Mouse (Mus musculus) ES-E14 (cell line): Measurements from ENCODE around the gene Eif4e3. TPM values are rescaled to one million over a fixed set of nuclear protein-coding genes. Genes with fewer than 3 reads are reported as not detected.

ENCODE experiments used
- DNase-seq: peaks from one replicate; pipeline ENCODE4 v3.0.0-alpha.2; 2013; ENCODE audit warnings: low read depth, low spot score
- H3K27ac ChIP-seq: 2 replicates; pipeline ENCODE4 v1.5.1; 2012; ENCODE audit warnings: low read depth, mild to moderate bottlenecking, low read length, moderate library complexity, mixed read lengths; ENCODE audit not compliant: poor library complexity, insufficient read depth, severe bottlenecking
- H3K36me3 ChIP-seq: 2 replicates; pipeline ENCODE4 v1.6.1; 2012; ENCODE audit warnings: mild to moderate bottlenecking, low read length, moderate library complexity, mixed read lengths; ENCODE audit not compliant: control insufficient read depth, poor library complexity, insufficient read depth, severe bottlenecking
- H3K4me1 ChIP-seq, 2 experiments: fragments of 150-350 bp in 1 of 2; sonication (generic) in 1 of 2; 2 replicates each; pipeline ENCODE4 v1.6.1; 2012; ENCODE audit warnings: low read length in 2 of 2, mild to moderate bottlenecking in 1 of 2, mixed read lengths in 1 of 2; ENCODE audit not compliant: control insufficient read depth in 2 of 2, insufficient read depth in 2 of 2, poor library complexity in 1 of 2
- H3K4me3 ChIP-seq, 2 experiments: fragments of 150-350 bp in 1 of 2; sonication (generic) in 1 of 2; 2 replicates each; pipeline ENCODE4 v1.5.1; 2012; ENCODE audit warnings: low read length in 2 of 2, low read depth in 1 of 2, mild to moderate bottlenecking in 1 of 2, mixed read lengths in 1 of 2; ENCODE audit not compliant: insufficient read depth in 1 of 2, poor library complexity in 1 of 2, severe bottlenecking in 1 of 2
- H3K9ac ChIP-seq: 2 replicates; pipeline ENCODE4 v1.6.1; 2012; ENCODE audit warnings: low read depth, mild to moderate bottlenecking, low read length, mixed read lengths; ENCODE audit not compliant: poor library complexity, insufficient read depth, severe bottlenecking
- H3K9me3 ChIP-seq: fragments of 150-350 bp; sonication (generic); 2 replicates; pipeline ENCODE4 v1.6.1; 2012; ENCODE audit warnings: low read depth, mild to moderate bottlenecking, low read length; ENCODE audit not compliant: control insufficient read depth, insufficient read depth
- CHD2 ChIP-seq: IDR thresholded peaks from 2 replicates; pipeline ENCODE4 v1.6.1; 2014; ENCODE audit warnings: mild to moderate bottlenecking, low read depth, low read length, inconsistent platforms
- HCFC1 ChIP-seq: IDR thresholded peaks from 2 replicates; pipeline ENCODE4 v1.6.1; 2012; ENCODE audit warnings: low read length, inconsistent platforms, borderline replicate concordance; ENCODE audit not compliant: insufficient read depth
- MAFK ChIP-seq: IDR thresholded peaks from 2 replicates; pipeline ENCODE4 v1.6.1; 2014; ENCODE audit warnings: mild to moderate bottlenecking, low read depth, low read length, inconsistent platforms; ENCODE audit not compliant: insufficient read depth
- ZC3H11A ChIP-seq: IDR thresholded peaks from 2 replicates; pipeline ENCODE4 v1.6.1; 2012; ENCODE audit warnings: low read depth, mild to moderate bottlenecking, inconsistent platforms, low read length, borderline replicate concordance
- ZNF384 ChIP-seq: IDR thresholded peaks from 2 replicates; pipeline ENCODE4 v1.6.1; 2012; ENCODE audit warnings: low read depth, low read length, inconsistent platforms
- in situ Hi-C, 2 experiments: fragments of 600-800 bp; cut with MboI; formaldehyde crosslinking; loops; one replicate each; pipeline ENCODE4 v1.15.1; 2025; ENCODE audit warnings: low sequenced_read_pairs in 2 of 2, inconsistent platforms in 1 of 2; ENCODE audit not compliant: unreplicated experiment in 2 of 2
- total RNA-seq: library from RNA; depleted of rRNA; stranded (reverse); fragments of 300-350 nt; gene quantifications from 2 replicates; pipeline ENCODE4 v1.2.3, GENCODE M21; 2012

Eif4e3 gene
- total RNA-seq, 1 experiment = 1.4 TPM

- H3K9me3 ChIP-seq = no peaks in the 10 kb centered on the region
- DNase-seq = no peak
- no peak overlapping the region; the same call in 1 of the 2 replicates for H3K27ac ChIP-seq
- in situ Hi-C loops = no loop called here
- no peak overlapping the region for H3K9ac ChIP-seq
- H3K4me1 ChIP-seq = peaks cover 2 to 11% of the 10 kb centered on the region in 2 experiments; a peak in 2 of 4 replicates
- no peak overlapping the region for H3K4me3 ChIP-seq
- H3K36me3 ChIP-seq = no peaks in the 10 kb centered on the region
- no peak for TF ChIP-seq HCFC1
Observed at GRCm38 (mm10) chr6:99614566-99615271, 51.9 kb downstream of the Eif4e3 start.

- H3K4me1 ChIP-seq = peaks cover 2 to 9% of the 10 kb centered on the region in 2 experiments; a peak in 2 of 4 replicates
- in situ Hi-C loops = no loop called here
- TF ChIP-seq CHD2 = no peak
- TF ChIP-seq ZC3H11A = no peak
- TF ChIP-seq HCFC1 = no peak
- no peak for TF ChIP-seq MAFK
- no peak for TF ChIP-seq ZNF384
- H3K36me3 ChIP-seq = no peaks in the 10 kb centered on the region
- DNase-seq = peak; percentile 22
- H3K4me3 ChIP-seq = no peak overlapping the region
- no peak overlapping the region for H3K9ac ChIP-seq
- H3K9me3 ChIP-seq = no peaks in the 10 kb centered on the region
- no peak overlapping the region for H3K27ac ChIP-seq
Observed at GRCm38 (mm10) chr6:99611866-99612265, 54.7 kb downstream of the Eif4e3 start.

GRCm38 (mm10) chr6:99610454-99611427 is 55.8 kb downstream of the Eif4e3 start:
- no peaks in the 10 kb centered on the region for H3K9me3 ChIP-seq
- H3K4me3 ChIP-seq = no peak overlapping the region
- H3K4me1 ChIP-seq = peaks cover 2 to 4% of the 10 kb centered on the region in 2 experiments; a peak in 2 of 4 replicates
- in situ Hi-C loops = no loop called here
- H3K27ac ChIP-seq = no peak overlapping the region
- no peak overlapping the region for H3K9ac ChIP-seq
- no peak for TF ChIP-seq CHD2
- 0 out of 2 replicates have a peak, but pooled peaks have one; percentile 16 for TF ChIP-seq ZNF384
- H3K36me3 ChIP-seq = no peaks in the 10 kb centered on the region
- DNase-seq = no peak

- H3K4me1 ChIP-seq = no peaks in the 10 kb centered on the region
- no peaks in the 10 kb centered on the region for H3K36me3 ChIP-seq
- in situ Hi-C loops = no loop called here
- no peak overlapping the region for H3K4me3 ChIP-seq
- no peak overlapping the region for H3K9ac ChIP-seq
- H3K9me3 ChIP-seq = no peaks in the 10 kb centered on the region
- H3K27ac ChIP-seq = no peak overlapping the region
- TF ChIP-seq ZNF384 = no peak
- no peak for TF ChIP-seq HCFC1
- TF ChIP-seq ZC3H11A = no peak
- TF ChIP-seq CHD2 = no peak
- TF ChIP-seq MAFK = no peak
- DNase-seq = no peak
Observed at GRCm38 (mm10) chr6:99606079-99606478, 60.5 kb downstream of the Eif4e3 start.
